Mouse (Mus musculus) right cerebral cortex, adult 2 months (tissue): Measurements from ENCODE around the gene Eif4g3.

Source experiments
- DNase-seq, 2 experiments: peaks; one replicate each; pipeline ENCODE4 v3.0.0; 2021 to 2022; ENCODE audit warnings: low spot score in 2 of 2

The Eif4g3 gene

DNA sequence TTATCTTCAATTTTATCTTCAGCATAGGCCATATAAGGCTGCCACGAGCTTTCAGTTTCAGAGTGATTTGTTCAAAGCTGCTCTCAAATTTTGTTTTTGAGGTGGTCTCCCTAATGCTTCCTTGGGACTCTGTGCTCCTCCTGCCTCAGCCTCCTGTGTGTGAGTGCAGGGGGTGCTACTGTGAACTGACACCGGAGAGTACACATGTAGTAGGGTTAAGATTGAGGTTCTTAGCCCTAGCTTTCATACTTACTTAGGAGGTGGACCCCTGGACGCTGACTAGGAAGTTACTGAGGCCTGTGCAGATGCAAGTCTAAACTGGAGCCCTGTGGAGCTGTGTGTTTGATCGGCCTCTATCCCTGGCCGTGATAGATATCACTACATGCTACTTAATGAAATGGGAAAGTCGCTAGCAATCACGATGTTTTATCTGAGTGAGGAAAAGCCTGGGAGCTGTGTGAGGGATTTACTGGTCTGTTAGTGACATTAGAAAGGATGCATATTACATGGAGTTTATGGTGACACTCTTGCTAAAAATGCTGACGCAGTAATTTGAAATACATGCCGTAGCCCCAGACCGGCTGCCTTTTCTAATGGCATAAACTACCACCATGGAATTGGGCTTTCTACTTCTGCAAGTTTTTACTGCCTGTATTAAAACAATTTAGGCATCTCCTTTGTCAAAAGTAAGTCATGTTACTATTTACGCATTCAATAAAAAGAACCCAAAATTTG is 225.3 kb downstream of the Eif4g3 start:
- no peak for DNase-seq

DNA sequence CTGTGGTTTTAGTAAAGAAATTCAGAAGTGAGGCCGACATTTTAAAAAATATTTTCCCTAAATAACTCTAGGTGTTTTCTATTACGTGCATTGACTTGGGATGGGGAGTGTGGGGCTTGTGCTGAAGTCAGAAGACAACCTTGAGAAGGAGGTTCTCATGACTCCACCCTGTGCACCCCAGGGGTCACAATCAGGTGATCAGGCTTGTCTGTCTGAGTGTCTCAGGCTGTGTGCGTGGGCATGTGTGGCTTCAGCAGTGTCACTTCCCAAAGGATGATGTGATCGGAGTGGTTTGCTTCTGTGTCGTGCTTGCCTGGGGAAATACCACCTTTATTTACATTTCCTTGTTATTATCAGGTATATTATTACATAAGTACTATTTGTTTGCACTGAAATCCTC is 226.5 kb downstream of the Eif4g3 start:
- DNase-seq: no peak

DNA sequence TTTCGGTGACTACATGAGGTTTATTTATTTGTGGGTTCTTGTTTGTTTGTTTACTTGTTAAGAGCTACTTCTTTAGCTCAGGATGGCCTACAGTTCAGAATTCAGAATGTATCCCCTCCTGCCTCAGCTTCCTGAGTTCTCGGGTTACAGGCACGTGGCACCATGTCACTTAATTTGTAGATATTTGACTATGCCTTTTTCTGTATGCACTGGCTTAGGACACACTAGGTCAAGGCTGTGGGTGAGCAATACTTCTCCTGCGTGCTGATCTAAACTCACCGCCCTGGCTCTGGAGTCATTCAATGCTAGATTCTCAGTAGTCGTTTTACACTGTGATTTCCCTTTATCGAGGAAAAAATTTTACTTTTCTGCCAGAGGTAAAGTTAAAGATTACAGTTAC is 227.9 kb downstream of the Eif4g3 start:
- no peak for DNase-seq

DNA sequence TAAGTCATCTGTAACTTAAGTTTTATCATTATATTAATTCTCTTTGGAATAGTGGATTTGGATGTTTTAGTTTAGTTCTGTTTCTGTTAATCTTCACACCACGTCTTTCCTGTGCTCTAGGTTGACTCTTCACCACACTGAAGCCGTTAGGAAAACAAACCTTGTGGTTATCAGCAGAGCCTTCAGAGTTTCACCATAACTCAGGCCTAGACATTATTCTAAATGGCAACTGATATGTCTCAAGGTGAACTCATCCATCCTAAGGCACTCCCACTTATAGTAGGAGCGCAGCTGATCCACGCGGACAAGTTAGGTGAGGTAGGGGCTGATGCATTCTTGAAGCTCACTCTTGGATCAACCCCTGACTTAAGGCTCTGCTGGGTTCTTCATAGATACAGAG is 228.6 kb downstream of the Eif4g3 start:
- no peak for DNase-seq

DNA sequence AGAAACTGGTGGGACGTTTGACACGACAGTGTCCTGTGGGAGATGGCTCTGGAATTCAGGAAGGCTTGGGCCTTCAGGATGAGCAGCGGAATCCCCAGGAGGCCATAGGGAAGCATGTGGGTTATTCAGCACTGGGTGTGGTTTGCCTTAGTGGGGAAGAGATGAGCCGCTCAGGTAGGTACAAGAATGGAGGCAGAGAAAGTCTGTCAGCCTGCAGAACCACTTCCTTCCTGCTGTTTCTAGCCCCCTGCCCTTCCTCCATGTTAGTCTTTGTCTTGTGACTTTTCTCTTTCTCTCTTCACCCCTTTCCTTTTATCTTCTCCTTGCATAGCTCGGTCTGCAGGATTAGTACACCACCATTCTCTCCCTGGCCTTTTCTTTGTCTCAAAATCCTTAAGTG is 229.6 kb downstream of the Eif4g3 start:
- no peak for DNase-seq

DNA sequence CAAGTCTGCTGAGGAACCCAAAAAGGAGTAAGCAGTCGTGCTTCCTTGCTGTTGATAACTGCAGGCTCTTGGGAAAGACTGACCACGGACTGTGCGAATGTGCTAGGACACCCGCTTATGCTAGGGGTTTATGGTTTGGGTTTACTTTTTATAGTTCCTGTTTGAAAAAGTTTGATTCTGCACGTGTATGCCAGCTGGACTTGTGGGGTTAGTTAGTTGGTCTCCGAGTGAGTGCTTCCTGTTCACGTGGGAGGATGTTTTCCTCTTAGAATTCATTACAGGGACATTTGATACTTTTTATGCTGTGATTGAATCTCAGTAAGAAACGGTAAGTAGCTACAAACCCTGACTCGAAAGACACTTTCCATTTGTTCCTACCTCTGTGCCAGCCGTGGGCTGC is 230.8 kb downstream of the Eif4g3 start:
- no peak for DNase-seq

DNA sequence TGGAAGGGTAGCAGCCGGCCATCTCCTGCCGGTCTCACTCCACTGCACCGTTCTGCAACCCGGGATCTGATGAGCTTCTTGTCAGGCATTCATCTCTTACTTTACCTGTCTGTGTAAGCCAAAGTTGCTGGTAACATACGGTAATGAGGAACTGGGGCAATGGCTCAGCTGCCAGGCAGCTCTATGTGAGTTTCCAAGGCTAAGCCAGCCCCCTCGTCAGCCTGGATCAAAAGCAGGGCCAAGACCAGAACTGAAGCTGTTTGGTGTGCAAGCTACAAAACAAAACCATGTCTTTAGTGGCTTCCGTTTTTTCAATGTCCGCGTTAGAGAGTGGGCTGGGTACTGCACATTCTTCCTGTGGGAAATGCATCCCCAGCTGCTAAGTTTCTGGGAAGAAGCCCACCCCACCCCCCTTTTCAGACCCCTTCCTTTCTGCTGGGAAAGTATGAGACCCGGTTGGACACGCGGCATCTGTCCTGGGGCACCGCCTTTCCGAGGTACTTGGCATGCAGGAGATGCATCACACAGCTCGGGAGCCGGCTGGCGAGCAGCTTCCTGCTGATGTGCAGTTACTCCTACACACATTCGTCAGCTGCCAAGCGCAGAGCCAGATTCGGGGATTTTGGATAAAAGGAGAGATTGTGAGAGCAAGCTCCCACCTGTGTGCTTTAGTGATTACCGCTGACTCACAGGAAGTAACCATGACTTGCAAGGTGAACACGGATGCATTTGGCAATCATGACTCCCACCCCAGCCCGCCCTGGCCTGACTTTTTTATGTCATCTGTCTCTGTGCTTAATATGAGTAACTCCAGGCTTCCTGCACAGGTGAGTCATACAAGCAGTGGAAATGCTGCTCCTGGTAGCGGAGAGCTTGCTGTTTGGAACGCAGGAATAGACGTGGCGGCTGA is 254.2 kb downstream of the Eif4g3 start:
- DNase-seq: peak; percentile 87

DNA sequence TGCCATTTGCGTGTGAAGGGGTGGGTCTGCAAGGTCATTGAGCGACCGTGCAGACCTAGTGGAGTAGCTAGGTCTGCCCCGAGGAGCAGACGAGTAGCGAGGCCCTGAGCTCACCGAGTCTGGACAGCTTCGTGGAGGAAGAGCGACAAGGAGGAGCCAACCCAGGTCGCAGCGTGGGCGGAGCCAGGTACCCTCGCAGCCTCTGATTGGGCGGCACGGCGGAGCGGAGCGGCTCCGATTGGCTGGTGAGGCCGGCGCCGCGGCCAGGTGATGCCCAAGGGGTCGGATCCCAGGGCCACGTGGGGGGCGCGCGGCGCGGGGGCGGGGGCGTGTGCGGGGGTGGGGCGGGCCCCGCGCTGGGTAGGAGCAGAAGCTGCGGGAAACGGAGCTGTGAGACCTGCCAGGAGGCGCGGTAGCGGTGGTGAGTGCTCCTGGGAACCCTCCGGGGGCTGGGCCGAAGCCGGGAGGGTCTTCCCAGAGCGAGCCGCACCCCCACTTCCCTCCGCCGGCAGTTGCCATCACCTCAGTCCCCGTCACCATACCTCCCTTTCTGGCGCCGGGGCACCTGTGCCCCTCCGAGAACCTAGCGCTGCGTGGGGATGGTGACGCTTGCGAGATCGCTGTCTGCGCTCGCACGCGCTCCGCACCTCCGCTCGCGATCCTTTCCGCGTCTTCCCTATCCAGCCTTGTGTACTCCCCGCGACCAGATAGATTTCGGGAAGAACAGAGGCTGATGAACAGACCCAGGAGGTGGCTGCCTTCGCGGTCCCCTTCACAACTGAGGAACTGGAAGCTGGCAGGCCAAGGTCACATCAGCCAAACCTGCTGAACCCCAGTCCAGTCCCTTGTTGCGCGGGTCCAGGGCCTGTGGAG is 257.5 kb downstream of the Eif4g3 start, which contains the start of the genes Sh2d5 and Kif17:
TSS of gene Sh2d5 (plus strand) at position 316 of the 873 bp plus-strand sequence.
TSS of gene Kif17 (plus strand) at position 348 of the 873 bp plus-strand sequence.
- DNase-seq: peak; percentile 93 to 94

DNA sequence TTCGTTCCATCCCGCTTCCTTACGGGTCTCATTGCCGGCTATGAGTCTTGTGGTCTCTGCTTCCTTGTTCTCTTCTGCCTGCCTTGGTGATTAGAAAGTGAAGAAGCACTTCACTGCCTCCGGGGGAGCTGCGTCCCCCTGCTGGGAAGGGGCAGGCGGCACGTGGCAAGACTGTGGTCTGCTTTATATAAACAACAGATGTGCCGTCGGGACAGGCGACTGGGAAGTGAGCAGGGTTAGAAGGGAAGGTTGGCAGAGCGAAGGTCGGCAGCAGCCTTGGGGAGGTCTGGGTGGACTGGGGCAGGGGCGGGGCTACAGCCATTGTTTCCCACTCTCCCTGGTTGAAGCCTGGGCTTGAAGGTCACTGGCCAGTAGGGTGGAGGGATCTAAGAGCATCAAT is 259.0 kb downstream of the Eif4g3 start:
- peak; percentile 38 to 39 for DNase-seq

DNA sequence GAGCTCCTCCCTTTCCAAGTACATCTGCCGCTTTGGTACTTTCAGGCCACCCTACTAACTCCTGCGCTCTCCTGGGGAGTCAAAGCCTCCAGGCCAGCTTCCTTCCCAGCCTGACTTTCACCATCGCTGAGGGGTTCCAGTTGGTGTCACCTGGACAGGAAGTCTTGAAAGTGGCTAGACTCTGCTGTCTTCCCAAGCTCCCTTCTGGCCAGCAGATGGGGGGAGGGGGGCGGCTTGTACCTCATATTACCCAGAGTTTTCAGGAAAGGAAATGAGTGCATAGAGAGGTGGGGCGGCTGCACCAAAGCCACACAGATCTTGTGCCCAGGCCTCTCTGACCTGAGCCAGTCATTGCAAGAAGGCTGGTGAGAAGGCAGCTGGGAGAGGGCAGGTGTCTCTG is 259.4 kb downstream of the Eif4g3 start:
- DNase-seq: no peak

DNA sequence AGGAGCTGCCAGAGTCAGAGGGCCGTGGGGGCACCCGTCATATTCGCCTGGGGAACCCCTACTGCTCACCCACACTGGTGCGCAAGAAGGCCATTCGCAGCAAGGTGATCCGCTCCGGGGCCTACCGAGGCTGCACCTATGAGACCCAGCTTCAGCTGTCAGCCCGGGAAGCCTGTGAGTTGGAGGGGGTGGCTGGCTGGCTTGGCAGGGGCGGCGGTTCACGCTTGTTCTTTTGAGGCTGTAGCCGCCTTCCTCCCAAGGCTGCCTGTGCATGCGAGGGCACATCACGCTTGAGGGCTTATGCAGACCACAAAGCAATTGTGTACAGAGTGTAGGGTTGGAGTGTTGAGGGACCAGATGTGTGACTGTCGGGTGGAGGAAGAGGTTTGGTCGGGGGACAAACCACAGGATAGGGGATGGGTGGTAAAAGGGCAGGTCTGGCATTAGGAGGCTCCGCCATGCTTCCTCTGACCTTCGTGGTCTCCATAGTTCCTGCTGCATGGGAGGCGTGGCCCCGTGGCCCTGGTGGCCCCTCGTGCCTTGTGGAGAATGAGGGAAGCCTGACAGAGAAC is 264.4 kb downstream of the Eif4g3 start:
- DNase-seq: no peak
